ENCODE assay signal across 8 mouse cellular contexts in the genomic region with DNA sequence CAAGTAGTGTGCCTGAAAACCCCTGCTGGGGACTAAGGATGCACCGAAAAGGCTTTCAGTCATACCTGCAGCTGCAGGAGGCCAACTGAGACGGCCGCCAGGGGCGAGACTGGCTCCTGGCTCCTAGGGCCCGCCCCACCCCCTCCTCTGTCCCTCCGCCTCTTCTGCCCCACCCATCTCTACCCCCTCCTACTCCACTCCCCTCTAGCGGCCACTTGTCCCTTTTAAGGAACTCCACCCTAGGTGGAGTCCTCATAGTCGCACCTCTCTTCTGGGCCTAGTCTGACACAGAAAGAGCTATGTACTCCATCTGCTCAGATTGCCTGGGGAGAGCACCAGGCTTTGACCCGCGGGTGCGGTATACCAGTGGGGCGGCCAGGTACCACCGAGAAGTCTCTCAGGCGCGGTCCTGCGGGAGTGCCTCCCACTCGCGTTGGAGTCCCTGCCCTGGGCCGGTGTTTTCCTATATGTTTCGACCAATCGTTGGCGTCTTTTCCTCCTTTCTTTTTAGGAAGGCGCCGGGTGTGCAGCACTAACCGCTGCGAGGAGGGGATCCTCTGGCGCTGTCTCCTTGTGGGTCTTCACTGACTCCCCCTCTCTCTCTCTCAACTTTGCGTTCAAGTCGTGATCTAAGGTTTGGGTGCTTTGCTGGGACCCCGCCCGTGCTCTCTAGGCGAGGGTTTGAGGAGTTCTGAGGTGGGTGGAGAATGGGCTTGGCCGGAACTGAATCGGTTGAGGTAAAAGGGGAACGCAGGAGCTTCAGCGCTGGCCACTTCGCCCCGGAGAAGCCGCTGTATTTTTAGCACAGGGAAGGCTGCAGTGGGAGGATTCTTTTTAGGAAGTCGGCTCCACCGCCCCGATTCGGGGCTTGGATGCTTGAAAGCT.
DNase-seq lines count a peak whose midpoint lies in the region; ATAC-seq lines count a peak whose summit lies in the region.

No protein-coding gene starts in this region.

- peak; percentile 51 for DNase-seq in T-cell, adult 2 months (ENCODE audit: low spot score)
- DNase-seq in cerebellum, postnatal 10 days: peak; percentile 36 to 49
- DNase-seq in frontal cortex, postnatal 36 days (ENCODE audit: low spot score in 2 of 2): peak; percentile 25 to 44
- DNase-seq in left cerebral cortex, postnatal 36 days (ENCODE audit: low spot score in 2 of 2): peak; percentile 37 to 45
- peak; percentile 37 to 45 for DNase-seq in right cerebral cortex, postnatal 10 days (ENCODE audit: low spot score in 2 of 2)
- peak; percentile 8 for DNase-seq in urinary bladder, postnatal 25 days (ENCODE audit: low spot score)

- no peaks in the 10 kb centered on the region for H3K9me3 ChIP-seq in hindbrain, embryonic 16.5 days (ENCODE audit: control insufficient read depth, low read length)

- H3K27ac ChIP-seq in hindbrain, embryonic 16.5 days (ENCODE audit: low read depth, low read length): peak overlapping the region; percentile 25; the same call in 1 of the 2 replicates

- no peaks in the 10 kb centered on the region; the same call in 1 of the 2 replicates for H3K4me1 ChIP-seq in hindbrain, embryonic 16.5 days (ENCODE audit: control insufficient read depth, insufficient read depth, low read depth, low read length)

- H3K9ac ChIP-seq in hindbrain, embryonic 16.5 days (ENCODE audit: low read depth, low read length): peak overlapping the region; percentile 66

- peak; percentile 80 for ATAC-seq in hindbrain, embryonic 16.5 days
- peak; percentile 92 for ATAC-seq in megakaryocyte progenitor cell, adult 5-6 weeks (replicated peaks; ENCODE audit: poor library complexity)

- no peaks in the 10 kb centered on the region for H3K27me3 ChIP-seq in hindbrain, embryonic 16.5 days (replicated peaks; ENCODE audit: control insufficient read depth, insufficient read depth, low read length)

- H3K4me3 ChIP-seq in hindbrain, embryonic 16.5 days (ENCODE audit: low read length): peak overlapping the region; percentile 48

- no peaks in the 10 kb centered on the region for H3K36me3 ChIP-seq in hindbrain, embryonic 16.5 days (ENCODE audit: control insufficient read depth, insufficient read depth, low read length)

- intact Hi-C loops in left cerebral cortex, postnatal 36 days (cut with DNase I): loop anchor here (10.0 kb wide), 2 partner anchors 125 to 445 kb away; partner anchors contain the start of gene Klf8

- peak overlapping the region; percentile 74 for H3K4me2 ChIP-seq in hindbrain, embryonic 16.5 days (ENCODE audit: low read length)

- WGBS in hindbrain, embryonic 16.5 days: 17% methylated on average over 38 of the region's 43 CpGs

Comparison
In these comparisons a context has a peak if more than half of its experiments do, and no peak if none do; other contexts are left out.
1. Peak in every context shown above with its lines: DNase-seq, ATAC-seq, H3K4me3 ChIP-seq and H3K27ac ChIP-seq.